Mouse (Mus musculus) cerebellum, postnatal 4 days (tissue): Measurements from ENCODE around the gene Entr1.

Experiments
- DNase-seq, 2 experiments: peaks; one replicate each; pipeline ENCODE4 v3.0.0; 2022; ENCODE audit warnings: low spot score in 2 of 2, mixed read lengths in 1 of 2

Gene Entr1

GRCm38 (mm10) chr2:26389154-26389690, at the start of gene Entr1, which contains the start of gene Pmpca:
TSS of gene Entr1 (minus strand) at chr2:26389316.
TSS of gene Pmpca (plus strand) at chr2:26389339.
- peak; percentile 70 to 88 for DNase-seq

- no peak for DNase-seq
Measured at GRCm38 (mm10) chr2:26438373-26438772, 49.3 kb upstream of the Entr1 start.

- no peak for DNase-seq
Measured at GRCm38 (mm10) chr2:26437221-26437620, 48.1 kb upstream of the Entr1 start.

- no peak for DNase-seq
Measured at GRCm38 (mm10) chr2:26434791-26435572, 45.9 kb upstream of the Entr1 start.

GRCm38 (mm10) chr2:26429851-26430250, 40.7 kb upstream of the Entr1 start:
- DNase-seq: no peak

GRCm38 (mm10) chr2:26424541-26424940, 35.4 kb upstream of the Entr1 start:
- no peak for DNase-seq

- DNase-seq: no peak
Measured at GRCm38 (mm10) chr2:26423086-26423485, 34.0 kb upstream of the Entr1 start.

- DNase-seq: no peak
Measured at GRCm38 (mm10) chr2:26421969-26422368, 32.9 kb upstream of the Entr1 start.

GRCm38 (mm10) chr2:26418120-26418519, 29.0 kb upstream of the Entr1 start:
- DNase-seq: no peak

- no peak for DNase-seq
Measured at GRCm38 (mm10) chr2:26417066-26417465, 27.9 kb upstream of the Entr1 start.

- DNase-seq: no peak
Measured at GRCm38 (mm10) chr2:26410931-26411411, 21.9 kb upstream of the Entr1 start.

- DNase-seq: no peak
Measured at GRCm38 (mm10) chr2:26410091-26410490, 21.0 kb upstream of the Entr1 start.

GRCm38 (mm10) chr2:26409362-26409761, 20.2 kb upstream of the Entr1 start:
- no peak for DNase-seq

GRCm38 (mm10) chr2:26408515-26409356, 19.6 kb upstream of the Entr1 start, which contains the start of gene Inpp5e:
TSS of gene Inpp5e (minus strand) at chr2:26409203.
- peak; percentile 99 for DNase-seq

- no peak for DNase-seq
Measured at GRCm38 (mm10) chr2:26403306-26403705, 14.2 kb upstream of the Entr1 start.

GRCm38 (mm10) chr2:26402265-26402664, 13.1 kb upstream of the Entr1 start:
- DNase-seq: no peak

- no peak for DNase-seq
Measured at GRCm38 (mm10) chr2:26401023-26401422, 11.9 kb upstream of the Entr1 start.

- DNase-seq: no peak
Measured at GRCm38 (mm10) chr2:26400296-26400695, 11.2 kb upstream of the Entr1 start.

GRCm38 (mm10) chr2:26399647-26400046, 10.5 kb upstream of the Entr1 start:
- no peak for DNase-seq

- no peak for DNase-seq
Measured at GRCm38 (mm10) chr2:26398978-26399377, 9.9 kb upstream of the Entr1 start.

- DNase-seq: no peak
Measured at GRCm38 (mm10) chr2:26391617-26392016, 2.5 kb upstream of the Entr1 start.

- DNase-seq: no peak
Measured at GRCm38 (mm10) chr2:26390954-26391353, 1.8 kb upstream of the Entr1 start.
